Mouse (Mus musculus): ENCODE measurements at regions not wholly inside any gene's neighbourhood (a gene's known extent, or its start where the extent isn't known, plus 50 kb on each side); places are given as distances from the start of the nearest gene placed in this dataset.

GRCm38 (mm10) chr7:36866602-36867001, 168.7 kb downstream of the Tshz3 start:
- Histone ChIP-seq H3K4me3 (ENCODE audit: low read depth, low read length) (no peak overlapping the region), H3K27me3 (ENCODE audit: control insufficient read depth, insufficient read depth, low read length) (no peaks in the 10 kb centered on the region), H3K9ac (replicated peaks; ENCODE audit: low read depth, low read length) (no peak overlapping the region), H3K36me3 (ENCODE audit: control insufficient read depth, insufficient read depth, low read length) (no peaks in the 10 kb centered on the region), H3K4me2 (replicated peaks; ENCODE audit: low read depth, low read length) (no peak overlapping the region), H3K9me3 (ENCODE audit: control insufficient read depth, low read depth, low read length) (no peaks in the 10 kb centered on the region), H3K27ac (ENCODE audit: low read length) (no peak overlapping the region), H3K4me1 (ENCODE audit: control insufficient read depth, insufficient read depth, low read length) (no peaks in the 10 kb centered on the region)
- no peak for ATAC-seq (ENCODE audit: insufficient number of reproducible peaks, insufficient read depth, low FRiP score, low read depth)
- WGBS: 77% methylated on average over 12 of the region's 12 CpGs

GRCm38 (mm10) chr7:36874004-36874403, 176.1 kb downstream of the Tshz3 start:
- Histone ChIP-seq H3K4me1 (ENCODE audit: control insufficient read depth, insufficient read depth, low read length) (peaks cover 10% of the 10 kb centered on the region), H3K27me3 (ENCODE audit: control insufficient read depth, insufficient read depth, low read length) (no peaks in the 10 kb centered on the region), H3K27ac (ENCODE audit: low read length) (no peak overlapping the region), H3K4me2 (replicated peaks; ENCODE audit: low read depth, low read length) (no peak overlapping the region), H3K4me3 (ENCODE audit: low read depth, low read length) (no peak overlapping the region), H3K9me3 (ENCODE audit: control insufficient read depth, low read depth, low read length) (no peaks in the 10 kb centered on the region), H3K9ac (replicated peaks; ENCODE audit: low read depth, low read length) (no peak overlapping the region), H3K36me3 (ENCODE audit: control insufficient read depth, insufficient read depth, low read length) (no peaks in the 10 kb centered on the region)
- 76% methylated on average over 5 of the region's 5 CpGs for WGBS
- ATAC-seq (ENCODE audit: insufficient number of reproducible peaks, insufficient read depth, low FRiP score, low read depth): no peak

GRCm38 (mm10) chr7:36877686-36878085, 179.8 kb downstream of the Tshz3 start:
- Histone ChIP-seq H3K36me3 (ENCODE audit: control insufficient read depth, insufficient read depth, low read length) (no peaks in the 10 kb centered on the region), H3K4me2 (replicated peaks; ENCODE audit: low read depth, low read length) (no peak overlapping the region), H3K9me3 (ENCODE audit: control insufficient read depth, low read depth, low read length) (no peaks in the 10 kb centered on the region), H3K4me1 (ENCODE audit: control insufficient read depth, insufficient read depth, low read length) (peaks cover 10% of the 10 kb centered on the region), H3K27me3 (ENCODE audit: control insufficient read depth, insufficient read depth, low read length) (no peaks in the 10 kb centered on the region), H3K4me3 (ENCODE audit: low read depth, low read length) (no peak overlapping the region), H3K27ac (ENCODE audit: low read length) (no peak overlapping the region), H3K9ac (replicated peaks; ENCODE audit: low read depth, low read length) (no peak overlapping the region)
- no peak for ATAC-seq (ENCODE audit: insufficient number of reproducible peaks, insufficient read depth, low FRiP score, low read depth)
- 4% methylated on average over 7 of the region's 7 CpGs for WGBS

- ATAC-seq (ENCODE audit: insufficient number of reproducible peaks, insufficient read depth, low FRiP score, low read depth): peak; percentile 59; the same call in 1 of the 2 replicates
- Histone ChIP-seq H3K9ac (replicated peaks; ENCODE audit: low read depth, low read length) (no peak overlapping the region), H3K27ac (ENCODE audit: low read length) (peak overlapping the region; percentile 44)
Measured at GRCm38 (mm10) chr7:36892776-36893500, 195.0 kb downstream of the Tshz3 start.

GRCm38 (mm10) chr7:36896339-36896738, 198.4 kb downstream of the Tshz3 start:
- ATAC-seq (ENCODE audit: insufficient number of reproducible peaks, insufficient read depth, low FRiP score, low read depth): no peak
- Histone ChIP-seq H3K4me2 (replicated peaks; ENCODE audit: low read depth, low read length) (no peak overlapping the region), H3K27ac (ENCODE audit: low read length) (no peak overlapping the region), H3K9ac (replicated peaks; ENCODE audit: low read depth, low read length) (no peak overlapping the region), H3K4me3 (ENCODE audit: low read depth, low read length) (no peak overlapping the region), H3K9me3 (ENCODE audit: control insufficient read depth, low read depth, low read length) (no peaks in the 10 kb centered on the region), H3K4me1 (ENCODE audit: control insufficient read depth, insufficient read depth, low read length) (peaks cover 19% of the 10 kb centered on the region), H3K36me3 (ENCODE audit: control insufficient read depth, insufficient read depth, low read length) (no peaks in the 10 kb centered on the region), H3K27me3 (ENCODE audit: control insufficient read depth, insufficient read depth, low read length) (no peaks in the 10 kb centered on the region)
- WGBS: 61% methylated on average over 12 of the region's 12 CpGs

More at GRCm38 (mm10) chr7:36892776-36893500, 195.0 kb downstream of the Tshz3 start:
- H3K4me2 ChIP-seq (replicated peaks; ENCODE audit: low read depth, low read length): no peak overlapping the region
- 41% methylated on average over 18 of the region's 18 CpGs for WGBS
- H3K4me1 ChIP-seq (ENCODE audit: control insufficient read depth, insufficient read depth, low read length): peaks cover 16% of the 10 kb centered on the region
- H3K27me3 ChIP-seq (ENCODE audit: control insufficient read depth, insufficient read depth, low read length): no peaks in the 10 kb centered on the region
- H3K9me3 ChIP-seq (ENCODE audit: control insufficient read depth, low read depth, low read length): no peaks in the 10 kb centered on the region
- no peak overlapping the region for H3K4me3 ChIP-seq (ENCODE audit: low read depth, low read length)
- no peaks in the 10 kb centered on the region for H3K36me3 ChIP-seq (ENCODE audit: control insufficient read depth, insufficient read depth, low read length)

GRCm38 (mm10) chr7:36901537-36901936, 203.6 kb downstream of the Tshz3 start:
- H3K27me3 ChIP-seq (ENCODE audit: control insufficient read depth, insufficient read depth, low read length): no peaks in the 10 kb centered on the region
- H3K9me3 ChIP-seq (ENCODE audit: control insufficient read depth, low read depth, low read length): no peaks in the 10 kb centered on the region
- H3K4me3 ChIP-seq (ENCODE audit: low read depth, low read length): no peak overlapping the region
- no peak overlapping the region for H3K27ac ChIP-seq (ENCODE audit: low read length)
- no peak overlapping the region for H3K9ac ChIP-seq (replicated peaks; ENCODE audit: low read depth, low read length)
- H3K4me2 ChIP-seq (replicated peaks; ENCODE audit: low read depth, low read length): no peak overlapping the region
- no peak for ATAC-seq (ENCODE audit: insufficient number of reproducible peaks, insufficient read depth, low FRiP score, low read depth)
- WGBS: 72% methylated on average over 5 of the region's 5 CpGs
- H3K36me3 ChIP-seq (ENCODE audit: control insufficient read depth, insufficient read depth, low read length): no peaks in the 10 kb centered on the region
- peaks cover 13% of the 10 kb centered on the region for H3K4me1 ChIP-seq (ENCODE audit: control insufficient read depth, insufficient read depth, low read length)

GRCm38 (mm10) chr7:36913304-36913703, 215.4 kb downstream of the Tshz3 start:
- ATAC-seq (ENCODE audit: insufficient number of reproducible peaks, insufficient read depth, low FRiP score, low read depth): no peak
- 0 out of 2 replicates have a peak, but pooled peaks cover 3% of the 10 kb centered on the region for H3K4me1 ChIP-seq (ENCODE audit: control insufficient read depth, insufficient read depth, low read length)
- no peak overlapping the region for H3K4me2 ChIP-seq (replicated peaks; ENCODE audit: low read depth, low read length)
- 86% methylated on average over 3 of the region's 3 CpGs for WGBS
- no peaks in the 10 kb centered on the region for H3K27me3 ChIP-seq (ENCODE audit: control insufficient read depth, insufficient read depth, low read length)
- H3K36me3 ChIP-seq (ENCODE audit: control insufficient read depth, insufficient read depth, low read length): no peaks in the 10 kb centered on the region
- H3K9ac ChIP-seq (replicated peaks; ENCODE audit: low read depth, low read length): no peak overlapping the region
- H3K27ac ChIP-seq (ENCODE audit: low read length): no peak overlapping the region
- H3K4me3 ChIP-seq (ENCODE audit: low read depth, low read length): no peak overlapping the region
- no peaks in the 10 kb centered on the region for H3K9me3 ChIP-seq (ENCODE audit: control insufficient read depth, low read depth, low read length)

GRCm38 (mm10) chr7:36914261-36914660, 216.3 kb downstream of the Tshz3 start:
- WGBS: 50% methylated on average over 9 of the region's 9 CpGs
- no peaks in the 10 kb centered on the region for H3K27me3 ChIP-seq (ENCODE audit: control insufficient read depth, insufficient read depth, low read length)
- H3K4me3 ChIP-seq (ENCODE audit: low read depth, low read length): no peak overlapping the region
- no peak overlapping the region for H3K4me2 ChIP-seq (replicated peaks; ENCODE audit: low read depth, low read length)
- 0 out of 2 replicates have a peak, but pooled peaks cover 3% of the 10 kb centered on the region for H3K4me1 ChIP-seq (ENCODE audit: control insufficient read depth, insufficient read depth, low read length)
- H3K36me3 ChIP-seq (ENCODE audit: control insufficient read depth, insufficient read depth, low read length): no peaks in the 10 kb centered on the region
- H3K27ac ChIP-seq (ENCODE audit: low read length): no peak overlapping the region
- no peaks in the 10 kb centered on the region for H3K9me3 ChIP-seq (ENCODE audit: control insufficient read depth, low read depth, low read length)
- no peak for ATAC-seq (ENCODE audit: insufficient number of reproducible peaks, insufficient read depth, low FRiP score, low read depth)
- H3K9ac ChIP-seq (replicated peaks; ENCODE audit: low read depth, low read length): no peak overlapping the region

- Histone ChIP-seq H3K4me1 (ENCODE audit: control insufficient read depth, insufficient read depth, low read length) (0 out of 2 replicates have a peak, but pooled peaks cover 3% of the 10 kb centered on the region), H3K4me2 (replicated peaks; ENCODE audit: low read depth, low read length) (no peak overlapping the region), H3K9me3 (ENCODE audit: control insufficient read depth, low read depth, low read length) (no peaks in the 10 kb centered on the region), H3K4me3 (ENCODE audit: low read depth, low read length) (no peak overlapping the region), H3K9ac (replicated peaks; ENCODE audit: low read depth, low read length) (no peak overlapping the region), H3K36me3 (ENCODE audit: control insufficient read depth, insufficient read depth, low read length) (no peaks in the 10 kb centered on the region), H3K27ac (ENCODE audit: low read length) (no peak overlapping the region), H3K27me3 (ENCODE audit: control insufficient read depth, insufficient read depth, low read length) (no peaks in the 10 kb centered on the region)
- no peak for ATAC-seq (ENCODE audit: insufficient number of reproducible peaks, insufficient read depth, low FRiP score, low read depth)
- 78% methylated on average over 5 of the region's 5 CpGs for WGBS
Measured at GRCm38 (mm10) chr7:36915171-36915570, 217.3 kb downstream of the Tshz3 start.

All from stomach, embryonic 14.5 days (tissue).